Mouse (Mus musculus): ENCODE measurements around the gene Pdcd6.

Pdcd6 gene

DNA sequence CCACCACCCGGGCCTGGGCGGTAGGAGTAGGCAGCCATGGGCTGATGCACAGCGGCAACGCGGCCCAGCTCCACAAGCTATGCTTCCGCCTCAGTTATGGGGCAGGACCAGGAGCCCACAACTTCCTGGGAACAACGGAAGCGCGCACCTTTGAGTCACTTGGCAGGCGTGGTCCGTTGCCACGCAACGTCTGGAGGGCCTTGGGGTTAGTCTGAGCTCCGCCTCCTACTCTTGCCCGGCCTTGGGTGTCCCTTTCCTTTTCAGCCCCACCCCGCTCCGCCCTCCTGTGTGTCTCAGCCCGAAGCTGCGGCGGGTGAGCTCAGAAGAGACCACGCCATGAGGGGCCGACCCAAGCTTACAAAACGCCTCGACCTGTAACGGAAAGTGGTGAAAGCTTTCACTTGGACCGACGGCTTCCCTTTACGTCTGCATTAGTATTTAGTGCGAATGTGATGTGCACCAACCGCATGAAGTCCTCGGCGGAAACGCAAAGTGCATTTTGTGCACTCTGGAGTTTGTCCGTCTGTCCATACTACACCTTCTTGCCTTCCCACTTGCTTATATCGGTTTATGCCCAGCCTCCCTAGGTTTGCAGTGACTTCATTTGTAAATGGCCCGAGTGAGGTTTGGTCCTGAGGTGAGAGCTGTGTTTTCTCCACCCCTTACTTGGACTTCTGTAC, at the start of gene Pdcd6:
Gene Pdcd6 (minus strand): TSS at position 411 of the 680 bp plus-strand sequence.
- DNase-seq = peak; percentile 85 to 93

DNA sequence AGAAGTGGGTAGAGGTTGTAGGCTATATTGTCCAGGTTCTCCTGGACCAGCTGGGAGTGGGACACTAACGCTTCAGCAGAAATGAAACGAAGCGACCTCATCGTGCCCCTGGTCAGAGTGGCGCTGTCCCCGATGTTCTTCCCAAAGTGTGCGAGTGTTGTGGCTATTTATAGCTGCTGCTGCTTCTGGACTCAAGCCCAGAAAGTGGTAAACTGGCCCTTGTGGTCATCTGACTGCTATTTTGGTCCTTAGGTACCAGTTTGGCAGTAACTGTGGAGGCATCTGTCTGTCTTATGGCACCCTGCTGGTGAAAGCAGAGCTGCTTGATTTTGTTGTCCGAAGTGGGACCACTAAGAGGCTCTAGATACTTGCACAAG, 46.5 kb upstream of the Pdcd6 start, which contains the start of gene Lrrc14b:
Gene Lrrc14b (minus strand): TSS at position 147 of the 377 bp plus-strand sequence.
- peak; percentile 39 to 46 for DNase-seq

DNA sequence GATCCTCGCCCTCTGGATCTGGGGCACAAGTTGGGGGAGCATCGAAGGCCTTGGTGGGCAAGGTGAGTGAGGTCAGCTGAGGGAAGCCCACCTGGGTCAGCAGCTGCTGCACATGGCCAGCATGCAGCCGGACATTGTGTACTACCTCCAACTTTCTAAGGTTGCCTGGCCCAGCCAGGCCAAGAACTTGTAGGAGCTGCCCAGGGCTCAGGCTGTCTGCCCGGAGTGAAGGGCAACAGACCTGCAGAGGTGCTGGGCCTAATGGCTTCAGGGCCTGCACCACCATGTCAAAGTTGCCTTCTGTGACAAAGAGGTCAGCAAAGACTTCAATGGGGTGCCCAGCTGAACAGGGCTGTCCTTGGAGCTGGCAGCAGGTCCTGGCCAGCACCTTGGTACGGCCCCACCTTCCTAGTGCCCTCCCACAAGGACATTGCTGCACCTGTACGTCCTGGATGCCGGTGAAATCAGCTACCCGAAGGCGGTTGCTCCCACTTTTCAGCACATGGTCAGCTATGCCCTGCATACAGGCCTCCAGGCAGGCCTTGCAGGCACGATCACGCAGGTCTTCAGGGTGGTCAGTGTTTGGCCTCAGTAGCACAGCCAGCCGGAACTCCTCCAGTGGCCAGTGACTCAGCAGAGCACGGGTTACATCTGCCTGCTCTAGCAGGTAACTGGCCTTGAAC, 45.9 kb upstream of the Pdcd6 start:
- DNase-seq = peak in 1 of 2 experiments; percentile 10

DNA sequence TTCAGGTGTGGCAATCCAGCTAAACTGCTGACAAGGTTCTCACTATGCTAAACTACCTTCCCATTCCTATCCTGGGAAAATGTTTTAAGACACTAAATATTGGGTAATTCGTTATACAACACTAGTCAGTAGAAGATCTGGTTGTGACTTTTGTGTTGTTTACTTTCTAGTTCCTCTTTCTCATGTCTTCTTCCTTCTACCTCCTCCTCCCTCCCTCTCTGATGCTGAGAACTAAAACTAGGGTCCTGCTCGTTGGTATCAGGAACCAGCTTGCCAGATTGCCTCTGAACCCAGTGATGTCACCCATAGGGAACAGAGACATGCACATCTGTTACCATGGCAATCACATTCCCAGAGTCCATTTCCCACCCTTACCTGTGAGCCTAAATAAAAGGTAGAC, 44.8 kb upstream of the Pdcd6 start:
- DNase-seq = no peak

DNA sequence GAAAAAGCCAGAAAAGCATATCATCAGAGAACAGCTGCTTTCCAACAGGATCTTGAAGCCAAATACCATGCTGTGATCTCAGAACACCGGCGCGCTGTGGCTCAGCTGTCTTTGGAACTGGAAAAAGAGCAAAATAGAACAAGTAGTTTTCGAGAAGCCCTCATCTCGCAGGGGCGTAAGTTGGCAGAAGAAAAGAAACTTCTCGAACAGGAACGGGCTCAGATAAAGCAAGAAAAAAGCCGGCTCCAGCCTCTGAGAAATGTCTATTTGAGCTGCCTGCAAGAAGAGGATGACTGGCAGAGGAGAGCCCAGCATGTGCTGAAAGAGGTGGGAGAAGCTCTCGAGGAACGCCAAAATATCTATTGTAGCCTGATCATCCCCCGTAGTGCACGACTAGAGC, 39.1 kb upstream of the Pdcd6 start:
- DNase-seq = no peak

DNA sequence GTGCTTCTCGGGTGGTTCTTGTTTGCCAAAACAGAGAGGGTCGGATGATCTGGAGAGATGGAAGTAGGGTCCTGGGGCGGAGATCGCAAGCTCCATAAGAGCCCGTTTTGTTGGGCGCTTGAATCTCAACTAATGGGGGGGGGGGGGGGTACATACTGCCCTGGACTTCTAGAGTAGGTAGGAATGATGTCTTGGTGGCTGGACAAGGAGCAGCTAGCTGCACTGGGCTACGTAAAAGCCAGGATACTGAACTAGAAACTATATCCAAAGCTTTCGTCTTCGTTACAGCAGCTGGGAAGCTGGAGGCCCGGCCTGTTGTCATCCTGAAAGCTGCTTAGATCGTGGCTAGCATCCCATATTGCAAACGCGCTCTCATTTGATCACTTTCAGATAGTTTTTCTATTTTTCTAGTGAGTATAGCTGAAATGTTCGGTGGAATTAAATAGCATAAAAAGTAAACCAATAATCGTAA, 33.1 kb upstream of the Pdcd6 start:
- no peak for DNase-seq

DNA sequence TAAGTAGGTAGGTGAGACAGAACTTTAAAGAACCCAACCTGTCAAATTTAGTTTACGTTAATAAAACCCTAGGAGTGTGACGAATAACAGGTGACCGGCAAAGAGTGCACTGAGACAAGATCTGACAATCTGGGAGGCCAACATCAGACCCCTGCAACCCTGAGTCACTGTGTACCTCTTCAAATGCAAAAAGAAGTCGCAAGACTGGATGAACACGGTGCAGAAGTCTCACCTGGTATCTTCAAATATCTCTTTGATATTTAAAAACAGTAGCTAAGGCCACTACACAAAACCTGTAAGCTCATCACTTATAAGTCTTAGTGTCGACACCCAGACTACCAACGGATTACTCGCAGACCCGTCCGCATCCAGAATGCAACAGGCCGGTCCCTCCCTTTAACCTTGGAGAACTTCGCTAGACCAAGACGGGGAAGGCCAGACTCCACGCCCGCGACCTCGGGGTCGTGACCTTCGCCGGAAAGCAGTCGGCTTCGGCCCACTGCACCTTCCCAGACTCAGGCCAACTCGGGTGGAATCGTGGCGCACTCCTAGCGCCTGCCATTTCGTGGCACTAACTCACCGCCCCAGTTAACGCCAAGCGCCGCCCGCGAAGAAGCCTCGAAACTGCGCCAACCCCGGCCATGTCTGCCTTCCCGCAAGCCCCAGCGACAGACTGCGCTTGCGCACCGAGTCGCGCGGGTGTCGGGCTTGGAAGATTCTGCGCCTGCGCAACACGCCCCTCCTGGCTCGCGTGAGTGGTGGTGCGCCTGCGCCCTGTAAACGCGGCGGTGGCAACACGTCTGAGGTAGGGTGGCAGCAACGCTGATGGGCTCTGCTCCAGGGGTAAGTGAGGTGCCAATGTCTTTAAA, 32.4 kb upstream of the Pdcd6 start, which contains the start of the genes Sdha and Ccdc127:
Gene Sdha (minus strand): TSS at position 715 of the 869 bp plus-strand sequence.
Gene Ccdc127 (plus strand): TSS at position 744 of the 869 bp plus-strand sequence.
- peak; percentile 98 to 99 for DNase-seq

DNA sequence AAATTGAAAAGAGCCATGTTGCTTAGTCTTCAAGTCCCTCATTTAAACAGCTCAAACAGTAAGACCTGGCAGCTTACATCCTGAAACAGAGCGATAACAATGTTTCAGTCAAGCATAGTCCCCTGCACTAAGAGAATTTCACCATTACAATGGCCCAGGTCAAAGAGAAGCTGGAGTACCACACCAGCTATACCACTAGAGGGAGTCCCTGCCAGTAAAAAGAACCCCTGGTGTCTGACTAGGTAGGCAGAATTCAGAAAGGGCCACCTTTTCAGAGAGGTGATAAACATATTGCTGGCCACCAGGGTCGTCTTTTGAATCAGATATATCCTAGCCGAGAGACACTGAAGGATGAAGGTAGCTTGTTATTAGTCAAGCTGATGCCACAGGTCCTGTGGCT, 23.7 kb upstream of the Pdcd6 start:
- peak; percentile 54 to 65 for DNase-seq

DNA sequence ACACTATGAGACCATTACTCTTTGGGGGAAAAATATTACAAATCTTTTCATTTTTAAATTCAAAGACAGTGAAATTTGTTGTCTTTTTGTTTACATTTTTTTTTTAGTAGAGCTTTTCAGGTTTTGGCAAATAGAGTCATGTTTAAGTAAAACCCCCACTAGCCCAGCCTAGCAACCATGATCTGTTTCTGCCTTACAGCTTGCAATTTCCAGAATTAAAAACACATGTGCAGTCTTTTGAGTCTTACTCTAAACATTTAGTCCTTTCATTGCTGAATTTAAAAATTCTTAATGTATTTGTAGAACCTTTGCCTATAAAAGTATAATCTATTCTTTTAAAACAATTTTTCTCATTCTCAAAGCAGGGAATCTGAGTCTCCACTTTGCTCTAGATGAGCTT, 11.9 kb upstream of the Pdcd6 start:
- DNase-seq = no peak

DNA sequence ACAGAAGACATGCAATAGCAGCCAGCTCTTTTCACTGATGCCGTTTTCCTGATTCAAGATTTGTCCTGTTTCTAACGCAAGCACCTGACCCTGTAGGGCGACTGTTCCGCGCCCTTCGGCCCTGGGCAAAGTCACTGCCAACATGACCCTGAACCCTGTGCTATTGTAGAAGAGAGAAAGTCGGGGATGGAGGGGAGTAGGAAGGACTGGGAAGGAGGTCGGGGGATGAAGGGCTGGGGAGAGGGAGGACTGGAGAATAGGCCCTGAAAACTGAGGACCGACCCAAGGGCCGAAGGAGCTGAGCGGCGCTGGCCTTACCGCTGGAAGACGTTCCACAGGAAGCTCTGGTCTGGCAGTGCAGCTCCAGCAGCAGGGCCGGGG, 601 bp downstream of the Pdcd6 start:
- no peak for DNase-seq

DNA sequence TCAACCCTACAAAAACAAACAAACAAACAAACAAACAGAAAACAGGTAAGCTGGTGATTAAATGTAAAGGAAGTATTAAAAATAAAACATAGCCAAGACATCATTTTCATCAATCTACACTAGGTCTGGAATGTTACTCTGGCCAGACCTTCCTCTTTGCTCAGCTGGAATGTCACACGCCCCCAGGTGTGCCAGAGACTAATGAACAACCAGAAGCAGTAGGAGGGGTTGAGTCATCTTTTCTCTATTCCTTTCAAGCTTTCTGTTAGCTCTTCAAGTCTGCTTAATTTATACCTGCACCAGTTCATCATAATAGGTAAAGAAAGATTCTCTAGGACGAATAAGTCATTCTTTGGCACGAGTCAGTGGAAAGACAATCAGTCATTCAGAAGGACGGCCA, 994 bp downstream of the Pdcd6 start:
- DNase-seq = no peak

DNA sequence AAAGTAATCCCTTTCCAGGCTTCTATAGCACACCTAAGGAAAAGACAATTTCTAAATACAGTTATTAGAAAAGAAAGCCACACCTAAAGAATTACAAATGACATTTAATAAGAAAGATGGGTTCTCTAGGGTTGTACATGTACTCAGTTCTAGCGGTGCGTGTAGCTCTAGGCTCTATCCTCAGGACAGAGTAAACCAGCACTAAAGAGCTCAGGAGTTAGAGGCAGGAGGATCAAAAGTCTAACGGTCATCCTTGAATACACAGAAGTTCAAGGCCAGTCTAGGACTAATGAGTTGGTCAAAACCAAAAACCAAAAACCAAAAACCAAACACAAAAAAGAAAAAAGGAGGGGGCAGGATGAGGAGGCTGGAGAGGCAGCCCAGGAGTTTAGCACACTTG, 2.8 kb downstream of the Pdcd6 start:
- DNase-seq = no peak

DNA sequence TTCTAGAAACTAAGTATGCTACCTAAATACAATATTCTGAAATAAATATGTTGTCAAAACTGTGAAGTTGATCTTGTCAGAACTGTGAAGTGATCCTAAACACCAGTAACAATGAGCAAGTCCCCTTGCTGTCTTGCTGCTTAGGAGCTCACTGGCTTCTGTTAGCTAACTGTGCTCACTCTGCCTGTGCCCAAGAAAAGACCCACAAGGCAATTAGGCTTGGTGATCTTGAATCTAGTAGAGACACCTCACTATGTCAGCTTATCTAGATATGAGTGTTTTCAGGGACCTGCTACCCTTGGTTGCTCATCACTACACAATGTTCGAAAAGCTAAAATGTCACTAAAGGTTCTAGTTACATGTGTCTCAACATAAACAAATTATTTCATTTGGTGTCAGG, 11.6 kb downstream of the Pdcd6 start:
- DNase-seq = no peak

DNA sequence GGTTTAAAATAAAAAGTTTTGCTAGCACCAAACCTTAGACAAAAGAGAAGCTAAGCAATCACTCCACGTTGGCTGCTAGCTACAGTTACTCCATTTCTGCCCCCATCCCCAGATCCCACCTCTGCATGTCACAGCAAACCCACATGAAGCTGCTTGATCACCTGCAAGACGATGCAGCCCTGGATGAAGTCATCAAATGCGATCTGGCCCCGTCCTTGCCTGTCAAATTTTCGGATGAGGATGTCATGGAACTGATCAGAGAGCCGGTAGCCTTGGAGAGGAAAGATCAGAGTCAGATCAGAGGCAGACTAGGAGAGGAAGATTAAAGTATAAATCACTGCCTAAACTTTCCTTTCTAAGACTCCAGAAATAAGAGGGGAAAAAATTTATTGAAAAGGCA, 12.0 kb downstream of the Pdcd6 start:
- no peak for DNase-seq

DNA sequence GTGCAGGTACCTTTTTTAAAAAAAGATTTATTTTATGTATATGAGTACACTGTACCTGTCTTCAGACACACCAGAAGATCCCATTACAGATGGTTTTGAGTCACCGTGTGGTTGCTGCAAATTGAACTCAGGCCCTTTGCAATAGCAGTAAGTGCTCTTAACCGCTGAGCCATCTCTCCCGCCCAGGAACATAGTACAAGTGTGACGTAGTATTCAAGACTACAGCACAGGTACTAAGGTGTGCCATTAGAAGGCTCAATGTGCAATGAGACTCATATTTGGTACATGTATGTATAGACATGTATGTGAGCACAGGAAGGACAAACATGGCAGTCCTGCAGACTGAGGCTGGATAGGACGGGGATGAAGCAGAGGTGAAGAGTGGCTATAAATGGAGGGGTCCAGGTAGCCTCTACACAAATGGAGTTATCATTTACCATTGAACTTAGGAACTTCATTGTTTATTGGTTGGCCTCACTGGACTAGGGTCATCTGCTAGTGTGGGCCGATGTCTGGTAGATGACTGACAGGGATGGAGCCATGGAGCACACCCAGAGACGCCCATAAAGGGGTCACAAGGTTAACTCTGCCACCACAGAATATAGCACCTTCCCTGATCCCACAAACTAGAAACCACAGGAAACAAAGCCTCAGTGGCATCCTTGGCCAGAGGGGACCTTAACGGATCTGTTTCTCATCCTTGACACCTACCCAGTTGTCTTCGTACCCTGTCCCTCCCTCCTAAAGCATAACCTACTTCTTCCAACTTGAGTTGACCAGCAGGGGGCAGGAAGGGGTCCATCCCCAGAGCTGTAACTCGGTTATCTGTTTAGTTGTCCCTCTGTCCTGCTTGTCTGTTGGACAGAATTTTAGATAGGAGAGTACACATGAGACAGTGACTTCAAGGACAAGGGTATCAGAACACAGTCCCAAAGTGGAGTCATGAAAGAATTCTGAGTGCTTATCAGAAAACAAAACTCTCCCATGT, 15.0 kb downstream of the Pdcd6 start:
- peak in 1 of 2 experiments; percentile 7 for DNase-seq

DNA sequence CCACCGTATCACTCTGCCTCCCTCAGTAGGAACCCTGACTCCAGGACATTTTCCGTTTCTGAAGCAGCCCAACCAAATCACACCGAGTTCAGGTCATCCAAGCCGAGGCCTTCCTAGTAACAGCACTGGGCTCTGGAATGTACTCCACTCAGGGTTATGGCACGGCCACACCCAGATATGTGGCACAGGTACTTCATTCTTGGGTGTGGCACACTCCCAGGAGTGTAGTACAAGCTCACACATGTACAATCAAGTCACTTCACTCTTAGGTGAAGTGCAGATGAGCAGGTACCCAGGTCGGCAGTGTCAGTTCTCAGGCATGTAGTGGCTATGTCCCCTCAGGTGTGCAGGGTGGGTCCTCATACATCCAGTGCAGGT, 15.8 kb downstream of the Pdcd6 start:
- peak in 1 of 2 experiments; percentile 4 for DNase-seq

DNA sequence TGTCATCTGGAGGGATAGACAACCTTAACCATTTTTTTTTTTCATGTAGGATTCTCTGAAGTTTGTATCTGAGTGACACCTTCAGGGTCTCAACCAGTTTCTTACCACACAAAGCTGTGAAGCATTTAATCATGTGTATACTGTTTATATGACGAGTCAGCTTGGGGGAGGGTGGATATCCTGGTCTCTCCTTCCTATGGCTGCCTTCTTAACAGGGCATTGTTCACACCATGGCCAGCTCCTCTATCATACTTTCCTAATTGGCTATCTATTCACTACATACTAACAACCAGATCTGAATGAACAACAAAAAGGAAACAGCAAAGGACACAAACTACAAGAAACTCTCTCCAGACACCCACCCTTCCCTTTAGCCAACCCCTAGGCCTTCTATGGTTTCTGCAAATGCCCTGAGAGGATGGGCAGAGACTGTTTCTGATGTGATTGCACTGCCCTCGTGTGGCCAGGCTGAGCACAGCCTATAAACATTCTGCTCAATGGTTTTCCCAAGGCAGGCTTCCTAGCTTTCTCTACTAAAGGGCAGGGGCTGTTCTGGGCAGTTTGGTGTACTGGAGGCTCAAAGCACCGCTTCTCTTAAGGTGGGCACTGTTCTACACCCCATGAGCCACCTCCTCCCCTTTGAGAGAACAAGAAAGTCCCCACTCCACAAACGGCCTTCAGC, 16.3 kb downstream of the Pdcd6 start:
- DNase-seq = peak; percentile 83

DNA sequence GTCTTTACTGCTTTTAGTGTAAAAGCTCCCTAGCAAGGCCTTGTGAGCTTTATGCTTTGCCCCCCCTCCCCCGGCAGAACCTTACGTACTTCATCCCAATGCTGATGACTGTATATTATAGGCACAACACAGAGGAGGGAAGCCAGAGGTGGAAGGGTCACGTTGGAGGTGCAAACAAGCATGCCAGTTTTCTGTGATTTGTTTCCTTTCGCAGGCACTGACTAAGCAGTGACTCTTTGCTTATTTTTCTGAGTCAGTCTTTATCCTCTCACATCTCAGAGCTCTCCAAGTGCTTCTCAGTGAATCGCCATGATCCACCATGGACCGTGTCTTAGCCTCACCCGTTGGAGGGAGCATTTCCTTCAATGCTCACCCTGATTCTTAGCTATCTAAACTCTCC, 21.0 kb downstream of the Pdcd6 start:
- no peak for DNase-seq

DNA sequence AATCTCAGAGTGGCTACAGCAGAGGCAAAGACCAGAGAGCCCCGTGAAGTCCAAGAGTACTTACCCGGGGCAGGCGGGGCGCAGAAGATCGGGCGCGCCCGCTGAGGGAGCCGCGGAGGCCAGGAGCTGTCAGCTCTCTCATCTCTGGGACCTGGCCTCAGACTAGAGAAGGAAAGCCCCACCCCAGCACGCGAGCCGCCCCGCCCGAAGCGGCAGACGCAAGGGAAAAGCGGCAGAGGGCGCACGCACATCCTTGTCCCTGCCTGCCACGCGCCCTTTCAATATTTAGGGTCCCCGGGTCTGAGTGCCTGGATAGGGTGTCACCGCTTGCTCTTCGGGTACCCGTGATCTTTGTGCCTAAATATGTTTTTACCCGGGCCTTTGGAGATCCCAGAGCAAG, 25.2 kb downstream of the Pdcd6 start, which contains the start of gene Ahrr:
Gene Ahrr (minus strand): TSS at position 165 of the 400 bp plus-strand sequence.
- DNase-seq = peak; percentile 63 to 71

DNA sequence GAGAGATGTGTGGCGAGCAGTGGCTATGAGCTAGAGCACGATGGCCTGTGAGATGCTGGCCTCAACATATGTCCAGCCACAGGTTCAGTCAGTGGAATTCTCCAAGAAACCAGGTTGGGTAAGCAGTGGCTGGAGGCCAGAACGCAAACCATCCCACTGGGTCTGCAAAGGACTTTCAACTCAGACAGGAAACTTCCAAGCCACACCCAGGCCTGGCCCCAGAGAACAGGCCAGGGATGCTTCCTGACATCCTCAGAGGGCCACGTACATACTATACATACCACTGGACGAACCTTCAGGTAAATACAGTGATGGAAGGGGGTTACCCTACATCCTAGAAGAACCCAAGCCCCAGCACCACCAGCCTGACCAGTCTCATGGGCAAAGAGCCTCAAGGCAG, 27.7 kb downstream of the Pdcd6 start:
- DNase-seq = no peak

DNA sequence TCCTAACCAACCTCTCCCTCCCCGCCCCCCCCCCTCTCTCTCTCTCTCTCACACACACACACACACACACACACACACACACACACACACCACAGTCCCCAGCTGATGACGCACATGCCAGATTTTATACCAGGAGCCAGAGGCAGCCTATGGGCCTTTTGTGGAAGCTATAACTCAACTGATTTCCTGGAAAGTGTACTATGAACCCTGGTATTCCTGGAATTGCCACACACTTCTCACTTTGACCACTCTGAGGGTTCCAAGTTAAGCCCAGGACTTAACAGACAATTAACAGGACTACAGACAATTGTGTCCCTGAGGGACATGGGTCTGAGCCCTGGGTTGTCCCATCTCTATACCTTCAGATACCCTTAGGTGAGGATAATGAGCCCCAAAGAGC, 35.1 kb downstream of the Pdcd6 start:
- no peak for DNase-seq

All from cerebellum, postnatal 10 days (tissue).